Mouse (Mus musculus): Measurements from ENCODE around the gene Gm10490. TPM values are rescaled to one million over a fixed set of nuclear protein-coding genes. Genes with fewer than 3 reads are reported as not detected.
"Not testable (repeated sequence)": the region's sequence is repeated elsewhere in the genome, so short reads cannot be mapped to it uniquely, and the experiment has no call there.

Gm10490 gene
- not detected in 2 replicates for polyA plus RNA-seq (2014; fragmentation: Nextera tagmentation; extraction: Ambion mirVana)

DNA sequence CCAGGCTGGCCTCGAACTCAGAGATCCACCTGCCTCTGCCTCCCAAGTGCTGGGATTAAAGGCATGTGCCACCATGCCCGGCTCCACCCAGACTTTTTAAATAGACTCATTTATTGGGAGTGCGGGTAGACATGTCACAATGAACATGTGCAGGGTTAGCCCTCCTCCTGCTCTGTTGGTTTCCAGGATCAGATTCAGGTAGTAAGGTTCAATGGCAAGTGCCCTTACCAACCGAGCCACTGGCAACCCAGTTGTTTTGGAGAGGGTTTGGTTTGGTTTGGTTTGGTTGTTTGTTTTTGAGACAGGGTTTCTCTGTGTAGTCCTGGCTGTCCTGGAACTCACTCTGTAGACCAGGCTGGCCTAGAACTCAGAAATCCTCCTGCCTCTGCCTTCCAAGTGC lies at the start of gene Gm10490:
Gene Gm10490 (plus strand): TSS at position 301 of the 400 bp plus-strand sequence.
- H3K36me3 ChIP-seq (ENCODE audit: control insufficient read depth, insufficient read depth, low read length); H3K4me2 ChIP-seq (ENCODE audit: low read depth); H3K4me3 ChIP-seq (ENCODE audit: low read depth, low read length); H3K9me3 ChIP-seq (ENCODE audit: control insufficient read depth, low read length); ATAC-seq (ENCODE audit: insufficient read depth, low FRiP score, low TSS enrichment); H3K27me3 ChIP-seq (ENCODE audit: control insufficient read depth, insufficient read depth, low read length); H3K9ac ChIP-seq (ENCODE audit: low read length); DNase-seq (ENCODE audit: low spot score); H3K27ac ChIP-seq (ENCODE audit: low read depth, low read length); H3K4me1 ChIP-seq (ENCODE audit: control insufficient read depth, insufficient read depth, low read length): not testable (repeated sequence)
- WGBS, result 85% methylated on average over 4 of the region's 4 CpGs

DNA sequence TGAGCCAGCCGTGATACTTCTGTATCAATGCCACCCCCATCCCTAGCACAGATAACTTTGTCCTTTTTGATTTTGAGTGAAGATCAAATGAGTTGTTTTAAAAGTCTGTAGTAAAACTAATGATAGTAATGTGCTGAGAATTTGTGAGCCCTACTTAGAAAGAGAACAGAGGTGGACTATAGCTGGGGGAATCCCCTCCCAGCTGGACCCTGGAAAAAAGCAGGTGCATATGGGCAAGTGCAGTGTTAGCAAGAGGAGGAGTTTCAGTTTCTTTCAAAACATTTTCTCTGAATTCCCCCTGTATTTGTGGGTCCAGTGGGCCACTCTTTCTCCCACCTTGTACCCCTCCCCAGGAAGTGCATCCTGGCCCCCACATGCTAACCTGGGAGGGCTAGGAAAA lies 46.2 kb upstream of the Gm10490 start:
- no peak overlapping the region for H3K27ac ChIP-seq (ENCODE audit: low read depth, low read length)
- no peak overlapping the region for H3K9ac ChIP-seq (ENCODE audit: low read length)
- 90% methylated on average over 1 of the region's 1 CpGs for WGBS
- no peaks in the 10 kb centered on the region for H3K9me3 ChIP-seq (ENCODE audit: control insufficient read depth, low read length)
- H3K36me3 ChIP-seq (ENCODE audit: control insufficient read depth, insufficient read depth, low read length), result no peaks in the 10 kb centered on the region
- DNase-seq (ENCODE audit: low spot score) (no peak), ATAC-seq (ENCODE audit: insufficient read depth, low FRiP score, low TSS enrichment) (no peak)
- no peaks in the 10 kb centered on the region for H3K4me1 ChIP-seq (ENCODE audit: control insufficient read depth, insufficient read depth, low read length)
- H3K4me3 ChIP-seq (ENCODE audit: low read depth, low read length), result no peak overlapping the region
- no peaks in the 10 kb centered on the region for H3K27me3 ChIP-seq (ENCODE audit: control insufficient read depth, insufficient read depth, low read length)
- no peak overlapping the region for H3K4me2 ChIP-seq (ENCODE audit: low read depth)

DNA sequence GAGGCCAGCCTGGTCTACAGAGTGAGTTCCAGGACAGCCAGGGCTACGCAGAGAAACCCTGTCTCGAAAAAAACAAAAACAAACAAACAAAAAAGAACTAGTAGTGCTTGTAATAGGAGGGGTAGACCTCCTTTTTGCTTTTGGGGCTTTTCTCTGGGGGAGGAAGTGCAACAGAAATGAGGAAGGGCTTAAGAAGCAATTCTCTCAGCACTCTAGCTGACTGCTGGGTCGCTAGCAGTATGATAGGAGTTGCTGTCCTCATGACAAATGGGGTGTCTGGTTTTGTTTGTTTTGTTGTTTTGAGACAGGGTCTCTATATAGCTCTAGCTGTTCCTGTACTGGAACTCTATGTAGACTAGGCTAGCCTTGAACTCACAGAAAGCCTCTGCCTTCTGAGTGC lies 44.8 kb upstream of the Gm10490 start:
- no peak overlapping the region for H3K27ac ChIP-seq (ENCODE audit: low read depth, low read length)
- no peak overlapping the region for H3K4me2 ChIP-seq (ENCODE audit: low read depth)
- DNase-seq (ENCODE audit: low spot score) (no peak), ATAC-seq (ENCODE audit: insufficient read depth, low FRiP score, low TSS enrichment) (no peak)
- no peaks in the 10 kb centered on the region for H3K4me1 ChIP-seq (ENCODE audit: control insufficient read depth, insufficient read depth, low read length)
- no peaks in the 10 kb centered on the region for H3K27me3 ChIP-seq (ENCODE audit: control insufficient read depth, insufficient read depth, low read length)
- H3K4me3 ChIP-seq (ENCODE audit: low read depth, low read length), result no peak overlapping the region
- H3K9me3 ChIP-seq (ENCODE audit: control insufficient read depth, low read length), result no peaks in the 10 kb centered on the region
- no peak overlapping the region for H3K9ac ChIP-seq (ENCODE audit: low read length)
- 78% methylated on average over 3 of the region's 3 CpGs for WGBS
- no peaks in the 10 kb centered on the region for H3K36me3 ChIP-seq (ENCODE audit: control insufficient read depth, insufficient read depth, low read length)

- Histone ChIP-seq H3K9me3 (ENCODE audit: control insufficient read depth, low read length) (no peaks in the 10 kb centered on the region), H3K4me1 (ENCODE audit: control insufficient read depth, insufficient read depth, low read length) (no peaks in the 10 kb centered on the region), H3K36me3 (ENCODE audit: control insufficient read depth, insufficient read depth, low read length) (no peaks in the 10 kb centered on the region), H3K27me3 (ENCODE audit: control insufficient read depth, insufficient read depth, low read length) (no peaks in the 10 kb centered on the region), H3K9ac (ENCODE audit: low read length) (no peak overlapping the region), H3K4me3 (ENCODE audit: low read depth, low read length) (no peak overlapping the region), H3K4me2 (ENCODE audit: low read depth) (no peak overlapping the region), H3K27ac (ENCODE audit: low read depth, low read length) (no peak overlapping the region)
- ATAC-seq (ENCODE audit: insufficient read depth, low FRiP score, low TSS enrichment) (no peak), DNase-seq (ENCODE audit: low spot score) (no peak)
- WGBS, result 85% methylated on average over 2 of the region's 2 CpGs
Observed at GRCm38 (mm10) chrX:7865343-7865742, 44.0 kb upstream of the Gm10490 start.

DNA sequence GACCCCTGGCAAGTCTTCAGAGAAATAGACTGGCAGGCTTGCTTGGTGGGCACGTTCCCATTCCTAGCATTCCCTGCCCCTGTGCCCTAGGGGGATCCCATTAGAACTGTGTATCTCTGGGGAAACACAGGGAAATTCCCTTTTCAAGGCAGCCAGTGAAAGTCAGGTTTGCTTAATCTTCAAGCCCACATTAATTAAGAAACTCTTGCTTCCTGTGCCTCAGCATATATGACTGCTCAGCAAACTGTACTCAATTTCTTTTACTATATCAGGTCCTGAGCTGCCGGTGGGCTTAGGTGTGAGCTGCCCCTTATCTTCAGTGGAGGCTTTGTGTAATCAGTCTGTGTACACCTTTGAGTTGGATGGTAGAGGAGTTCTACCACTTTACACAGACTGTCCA lies 43.6 kb upstream of the Gm10490 start:
- no peak overlapping the region for H3K9ac ChIP-seq (ENCODE audit: low read length)
- no peaks in the 10 kb centered on the region for H3K4me1 ChIP-seq (ENCODE audit: control insufficient read depth, insufficient read depth, low read length)
- H3K9me3 ChIP-seq (ENCODE audit: control insufficient read depth, low read length), result no peaks in the 10 kb centered on the region
- DNase-seq (ENCODE audit: low spot score), result no peak
- no peak overlapping the region for H3K4me2 ChIP-seq (ENCODE audit: low read depth)
- H3K27me3 ChIP-seq (ENCODE audit: control insufficient read depth, insufficient read depth, low read length), result no peaks in the 10 kb centered on the region
- no peak overlapping the region for H3K27ac ChIP-seq (ENCODE audit: low read depth, low read length)
- WGBS, result 63% methylated on average over 2 of the region's 2 CpGs
- H3K4me3 ChIP-seq (ENCODE audit: low read depth, low read length), result no peak overlapping the region
- ATAC-seq (ENCODE audit: insufficient read depth, low FRiP score, low TSS enrichment), result no peak
- no peaks in the 10 kb centered on the region for H3K36me3 ChIP-seq (ENCODE audit: control insufficient read depth, insufficient read depth, low read length)

DNA sequence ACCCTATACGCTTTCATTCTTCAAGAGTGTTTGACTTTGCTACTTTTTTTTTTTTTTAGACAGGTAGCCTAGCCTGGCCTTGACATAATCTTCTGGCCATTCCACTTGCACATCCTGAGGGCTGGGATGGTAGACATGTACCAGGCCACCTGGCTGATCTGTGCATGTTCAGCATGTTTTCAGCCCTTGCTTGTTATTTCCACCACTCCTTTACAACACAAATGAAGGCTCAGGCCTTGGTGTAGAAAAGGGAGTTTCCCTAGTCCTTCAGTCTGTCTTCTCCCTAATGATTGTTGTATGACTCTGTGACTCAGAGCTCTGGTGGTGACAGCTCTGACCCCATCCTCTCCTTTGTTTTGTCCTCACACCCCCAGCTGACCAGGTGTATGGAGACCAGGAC lies 42.2 kb upstream of the Gm10490 start:
- H3K27me3 ChIP-seq (ENCODE audit: control insufficient read depth, insufficient read depth, low read length), result no peaks in the 10 kb centered on the region
- H3K9me3 ChIP-seq (ENCODE audit: control insufficient read depth, low read length), result no peaks in the 10 kb centered on the region
- no peak for ATAC-seq (ENCODE audit: insufficient read depth, low FRiP score, low TSS enrichment)
- H3K4me2 ChIP-seq (ENCODE audit: low read depth), result no peak overlapping the region
- no peak for DNase-seq (ENCODE audit: low spot score)
- no peak overlapping the region for H3K4me3 ChIP-seq (ENCODE audit: low read depth, low read length)
- H3K36me3 ChIP-seq (ENCODE audit: control insufficient read depth, insufficient read depth, low read length), result no peaks in the 10 kb centered on the region
- no peak overlapping the region for H3K27ac ChIP-seq (ENCODE audit: low read depth, low read length)
- no peak overlapping the region for H3K9ac ChIP-seq (ENCODE audit: low read length)
- H3K4me1 ChIP-seq (ENCODE audit: control insufficient read depth, insufficient read depth, low read length), result no peaks in the 10 kb centered on the region
- WGBS, result 94% methylated on average over 1 of the region's 1 CpGs

DNA sequence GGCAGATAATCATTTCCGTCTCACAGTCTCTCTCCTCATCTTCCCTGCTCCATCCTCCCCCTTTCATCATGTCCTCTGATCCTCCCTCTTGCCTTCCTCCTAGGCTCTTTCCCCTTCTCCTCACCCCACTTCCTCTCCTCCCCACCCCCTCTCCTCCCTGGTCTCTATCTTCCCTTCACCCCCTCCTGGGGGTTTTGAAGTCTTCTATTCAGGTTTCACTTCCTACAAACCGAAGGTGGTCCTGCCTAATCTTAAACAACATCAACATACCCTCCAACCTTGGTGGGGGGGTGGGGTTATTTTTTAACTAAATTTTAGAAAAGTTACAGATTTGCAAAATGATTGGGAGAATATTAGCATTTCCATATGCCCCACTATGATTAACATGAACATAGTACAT lies 40.8 kb upstream of the Gm10490 start:
- H3K4me2 ChIP-seq (ENCODE audit: low read depth), result no peak overlapping the region
- H3K36me3 ChIP-seq (ENCODE audit: control insufficient read depth, insufficient read depth, low read length), result no peaks in the 10 kb centered on the region
- 60% methylated on average over 2 of the region's 2 CpGs for WGBS
- no peak overlapping the region for H3K9ac ChIP-seq (ENCODE audit: low read length)
- no peaks in the 10 kb centered on the region for H3K27me3 ChIP-seq (ENCODE audit: control insufficient read depth, insufficient read depth, low read length)
- no peaks in the 10 kb centered on the region for H3K4me1 ChIP-seq (ENCODE audit: control insufficient read depth, insufficient read depth, low read length)
- no peaks in the 10 kb centered on the region for H3K9me3 ChIP-seq (ENCODE audit: control insufficient read depth, low read length)
- ATAC-seq (ENCODE audit: insufficient read depth, low FRiP score, low TSS enrichment), result no peak
- no peak for DNase-seq (ENCODE audit: low spot score)
- no peak overlapping the region for H3K27ac ChIP-seq (ENCODE audit: low read depth, low read length)
- no peak overlapping the region for H3K4me3 ChIP-seq (ENCODE audit: low read depth, low read length)

DNA sequence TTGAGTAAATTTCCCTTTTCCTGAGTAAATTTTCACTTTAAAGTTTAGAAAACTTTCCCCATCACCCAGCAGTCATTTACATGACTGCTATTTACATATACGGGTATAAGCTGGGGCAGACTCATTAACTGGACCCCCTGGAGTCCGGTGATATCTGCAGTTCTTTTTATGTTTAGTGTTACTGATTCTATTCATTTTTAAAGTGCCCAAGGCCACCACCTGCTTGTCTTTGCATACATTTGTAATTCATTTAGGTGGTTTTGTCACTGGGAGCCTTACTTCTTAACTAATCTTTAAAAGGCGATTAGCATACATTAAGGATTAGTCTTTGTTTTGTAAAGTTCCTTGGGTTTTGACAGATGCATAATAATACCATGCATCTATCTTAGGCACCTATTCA lies 39.5 kb upstream of the Gm10490 start:
- Histone ChIP-seq H3K4me2 (ENCODE audit: low read depth) (no peak overlapping the region), H3K27ac (ENCODE audit: low read depth, low read length) (no peak overlapping the region), H3K27me3 (ENCODE audit: control insufficient read depth, insufficient read depth, low read length) (no peaks in the 10 kb centered on the region), H3K4me3 (ENCODE audit: low read depth, low read length) (no peak overlapping the region), H3K4me1 (ENCODE audit: control insufficient read depth, insufficient read depth, low read length) (no peaks in the 10 kb centered on the region), H3K9ac (ENCODE audit: low read length) (no peak overlapping the region), H3K36me3 (ENCODE audit: control insufficient read depth, insufficient read depth, low read length) (no peaks in the 10 kb centered on the region), H3K9me3 (ENCODE audit: control insufficient read depth, low read length) (no peaks in the 10 kb centered on the region)
- DNase-seq (ENCODE audit: low spot score), result no peak
- 48% methylated on average over 3 of the region's 3 CpGs for WGBS
- ATAC-seq (ENCODE audit: insufficient read depth, low FRiP score, low TSS enrichment), result no peak

DNA sequence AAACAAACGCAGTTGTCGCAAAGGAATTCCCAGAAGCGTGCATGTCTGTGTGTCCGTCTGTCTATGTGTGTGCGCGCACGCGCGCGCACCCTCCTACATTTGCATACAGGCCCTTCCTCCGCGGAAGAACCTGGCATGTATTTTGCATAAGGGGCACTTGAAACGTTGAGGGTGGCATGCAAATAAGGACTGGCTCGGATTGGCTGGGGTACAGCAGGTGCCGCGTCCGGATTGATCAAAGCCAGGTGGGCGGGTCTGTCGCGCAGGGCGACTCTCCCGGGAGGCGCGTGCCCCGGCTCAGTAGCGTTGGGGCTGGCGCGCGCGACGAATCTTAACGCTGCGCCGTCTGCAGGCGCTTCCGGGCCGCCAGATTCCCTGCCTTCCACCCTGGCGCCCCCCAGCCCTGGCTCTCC lies 31.3 kb upstream of the Gm10490 start, which contains the start of gene Pim2:
Gene Pim2 (plus strand): TSS at position 256 of the 413 bp plus-strand sequence.
- H3K4me1 ChIP-seq (ENCODE audit: control insufficient read depth, insufficient read depth, low read length), result no peaks in the 10 kb centered on the region
- no peak within 1 kb of the TSS for H3K27ac ChIP-seq (ENCODE audit: low read depth, low read length)
- H3K36me3 ChIP-seq (ENCODE audit: control insufficient read depth, insufficient read depth, low read length), result no peaks in the 10 kb centered on the region
- H3K4me3 ChIP-seq (ENCODE audit: low read depth, low read length), result peak within 1 kb of the TSS; percentile 36
- ATAC-seq (ENCODE audit: insufficient read depth, low FRiP score, low TSS enrichment) (peak; percentile 82), DNase-seq (ENCODE audit: low spot score) (peak; percentile 76)
- H3K27me3 ChIP-seq (ENCODE audit: control insufficient read depth, insufficient read depth, low read length), result no peaks in the 10 kb centered on the region
- peak within 1 kb of the TSS; percentile 26; the same call in 1 of the 2 replicates for H3K9ac ChIP-seq (ENCODE audit: low read length)
- peak within 1 kb of the TSS; percentile 80 for H3K4me2 ChIP-seq (ENCODE audit: low read depth)
- 29% methylated on average over 28 of the region's 38 CpGs for WGBS
- H3K9me3 ChIP-seq (ENCODE audit: control insufficient read depth, low read length), result no peaks in the 10 kb centered on the region

Measured in neural tube, embryonic 11.5 days (tissue).